Mouse (Mus musculus) 3134 (cell line): ENCODE measurements around the gene Ankrd13b.
"Not testable (repeated sequence)": the region's sequence is repeated elsewhere in the genome, so short reads cannot be mapped to it uniquely, and the experiment has no call there.

Experiments used
- DNase-seq: peaks from one replicate; pipeline ENCODE4 v3.0.0-alpha.2; 2011; ENCODE audit warnings: low spot score; ENCODE audit not compliant: insufficient read length; ENCODE audit errors: extremely low read depth

Ankrd13b gene

GRCm38 (mm10) chr11:77489591-77490235 lies at the start of gene Ankrd13b:
TSS of gene Ankrd13b (minus strand) at chr11:77489678.
- peak; percentile 61 for DNase-seq

- DNase-seq: no peak
Observed at GRCm38 (mm10) chr11:77532202-77532846, 42.8 kb upstream of the Ankrd13b start.

- DNase-seq: no peak
Observed at GRCm38 (mm10) chr11:77530862-77531261, 41.4 kb upstream of the Ankrd13b start.

- no peak for DNase-seq
Observed at GRCm38 (mm10) chr11:77529644-77530043, 40.2 kb upstream of the Ankrd13b start.

DNA sequence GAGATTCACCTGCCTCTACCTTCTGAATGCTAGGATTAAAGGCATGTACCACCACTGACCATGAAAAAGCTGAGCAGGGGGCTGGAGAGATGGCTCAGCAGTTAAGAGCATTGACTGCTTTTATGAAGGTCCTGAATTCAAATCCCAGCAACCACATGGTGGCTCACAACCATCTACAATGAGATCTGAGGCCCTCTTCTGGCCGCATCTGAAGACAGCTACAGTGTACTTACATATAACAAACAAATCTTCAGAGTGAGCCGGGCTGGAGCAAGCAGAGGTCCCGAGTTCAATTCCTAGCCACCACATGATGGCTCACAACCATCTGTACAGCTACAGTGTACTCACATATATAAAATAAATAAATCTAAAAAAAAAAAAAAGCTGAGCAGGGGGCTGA lies 38.9 kb upstream of the Ankrd13b start:
- not testable (repeated sequence) for DNase-seq

GRCm38 (mm10) chr11:77525804-77526486 lies 36.5 kb upstream of the Ankrd13b start:
- no peak for DNase-seq

GRCm38 (mm10) chr11:77520601-77521529 lies 31.4 kb upstream of the Ankrd13b start:
- DNase-seq: no peak

DNA sequence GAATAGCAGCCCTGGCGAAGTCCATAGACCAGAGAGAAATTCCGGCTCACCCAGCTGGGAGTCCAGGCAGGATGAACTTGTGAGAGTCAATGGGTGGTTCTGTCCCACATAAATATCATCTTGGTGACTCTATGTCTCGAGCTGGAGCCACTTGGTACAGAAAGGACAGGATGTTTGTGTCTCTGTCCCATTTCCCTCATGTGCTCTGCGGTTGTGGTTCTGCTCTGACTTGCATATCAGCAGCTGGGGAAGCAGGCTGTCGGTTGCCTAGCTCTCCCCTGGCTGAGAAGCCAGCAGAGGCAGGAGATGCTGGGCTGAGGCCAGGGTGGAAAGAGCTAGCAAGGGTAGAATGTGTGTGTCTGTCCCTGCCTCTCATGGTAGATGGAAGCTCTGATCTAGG lies 29.6 kb upstream of the Ankrd13b start, which contains the start of gene Gm10392:
Gm10392 (minus strand) TSS at position 156 of the 400 bp plus-strand sequence.
- no peak for DNase-seq

DNA sequence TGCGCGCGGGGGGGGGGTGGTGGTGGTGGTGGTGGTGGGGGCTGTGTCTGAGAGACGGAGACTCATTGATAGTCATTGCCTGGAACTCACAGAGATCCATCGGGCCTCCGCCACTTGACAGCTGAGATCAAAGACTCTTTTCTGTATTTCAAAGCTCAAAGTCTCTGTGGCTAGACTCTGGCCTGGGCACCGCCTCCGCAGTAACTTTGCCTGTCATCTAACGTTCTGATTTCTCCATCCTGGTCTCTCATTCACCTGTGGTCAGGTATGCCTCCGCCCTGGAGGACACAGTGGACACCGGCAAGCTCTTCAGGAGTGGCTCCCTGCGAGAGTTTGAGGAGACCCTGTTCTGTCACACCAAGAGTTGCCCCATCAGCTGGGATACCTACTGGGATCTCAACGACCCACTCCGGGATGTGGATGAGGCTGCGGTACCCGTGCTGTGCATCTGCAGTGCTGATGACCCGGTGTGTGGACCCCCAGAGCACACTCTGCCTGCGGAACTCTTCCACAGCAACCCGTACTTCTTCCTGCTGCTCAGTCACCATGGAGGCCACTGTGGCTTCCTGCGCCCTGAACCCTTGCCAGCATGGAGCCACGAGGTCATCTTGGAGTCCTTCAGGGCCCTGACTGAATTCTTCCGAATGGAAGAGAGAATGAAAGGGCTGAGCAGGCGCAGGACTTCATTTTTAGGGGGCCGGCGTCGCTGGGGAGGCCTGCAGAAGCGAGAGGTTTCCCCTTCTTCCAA lies 28.7 kb upstream of the Ankrd13b start:
- DNase-seq: no peak

DNA sequence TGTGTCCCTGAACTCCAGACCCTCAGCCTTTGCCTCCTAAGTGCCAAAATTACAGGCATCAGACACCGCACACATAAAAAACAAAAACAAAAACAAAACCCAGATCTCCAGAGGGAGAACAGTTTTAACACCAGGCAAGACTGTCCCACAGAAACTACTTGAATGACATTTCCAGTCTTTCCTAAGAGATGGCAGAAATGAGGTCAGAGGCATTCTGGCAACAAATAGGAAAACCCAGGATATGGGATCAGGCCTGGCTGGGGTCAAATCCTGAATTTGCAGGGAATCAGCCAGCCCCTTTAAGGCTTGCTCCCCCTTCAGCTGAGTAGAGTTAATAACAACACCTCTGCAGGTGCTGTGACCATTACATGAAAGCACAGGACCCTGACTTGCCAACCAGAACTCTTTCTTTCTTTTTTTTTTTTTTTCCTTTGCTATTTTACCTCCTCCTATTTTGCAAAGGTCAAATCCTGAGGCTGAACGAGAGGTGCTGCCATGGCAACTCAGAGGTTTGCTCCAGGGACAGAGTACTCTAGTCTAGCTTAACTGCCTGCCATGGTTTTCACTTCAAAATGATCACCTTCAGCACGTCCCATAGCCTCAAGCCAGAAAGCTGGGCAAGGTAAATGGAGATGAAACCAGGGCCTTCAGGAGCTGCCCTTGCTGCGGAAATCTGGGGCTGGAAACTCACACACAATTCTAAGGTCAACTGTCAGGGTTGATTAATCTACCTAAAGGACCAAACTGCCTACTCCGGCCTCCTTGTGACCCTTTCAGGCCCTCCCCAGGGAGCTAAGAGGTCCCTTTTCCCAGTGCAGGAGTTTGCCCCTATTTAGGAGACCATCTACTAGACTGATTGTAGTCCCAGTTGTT lies 27.3 kb upstream of the Ankrd13b start:
- DNase-seq: no peak

GRCm38 (mm10) chr11:77515637-77516552 lies 26.4 kb upstream of the Ankrd13b start, which contains the start of gene Trp53i13:
TSS of gene Trp53i13 (minus strand) at chr11:77515980.
- no peak for DNase-seq

DNA sequence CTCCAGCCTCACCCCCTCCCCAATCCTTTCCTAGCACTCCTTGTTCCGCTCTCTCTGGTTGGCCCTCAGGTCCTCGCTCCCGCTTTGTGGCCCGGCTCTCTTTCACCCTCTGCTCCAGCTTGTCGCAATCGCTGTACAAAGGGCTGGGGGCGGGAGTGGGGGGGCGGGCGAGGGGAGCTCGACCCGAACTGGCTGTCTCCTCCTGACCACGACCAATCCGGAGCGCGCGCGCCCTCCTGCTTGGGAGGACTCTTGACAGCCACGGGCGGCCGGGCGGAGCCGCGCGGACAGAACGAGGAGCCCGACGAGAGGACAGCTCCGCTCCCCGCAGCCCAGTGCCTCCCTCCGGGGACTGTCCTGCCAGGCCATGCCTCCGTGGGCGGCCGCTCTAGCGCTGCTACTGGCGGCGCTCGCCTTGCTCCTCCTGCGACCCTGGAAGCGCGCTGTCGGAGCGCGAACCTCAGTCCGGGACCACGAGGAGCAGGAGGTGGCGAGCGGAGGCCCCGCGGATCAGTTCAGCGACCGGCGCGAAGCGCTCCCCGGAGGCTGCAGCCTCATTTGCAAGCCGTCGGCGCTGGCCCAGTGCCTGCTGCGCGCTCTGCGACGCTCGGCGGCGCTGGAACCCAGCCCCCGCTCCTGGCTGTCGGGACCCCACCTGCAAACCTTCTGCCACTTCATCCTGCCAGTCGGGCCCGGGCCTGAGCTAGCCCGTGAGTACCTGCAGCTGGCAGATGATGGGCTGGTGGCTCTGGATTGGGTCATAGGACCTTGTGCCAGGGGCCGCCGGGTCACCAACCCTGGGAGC lies 25.6 kb upstream of the Ankrd13b start, which contains the start of gene Abhd15:
Abhd15 (plus strand) TSS at position 290 of the 805 bp plus-strand sequence.
- peak; percentile 79 for DNase-seq

GRCm38 (mm10) chr11:77514281-77514831 lies 24.9 kb upstream of the Ankrd13b start:
- peak; percentile 48 for DNase-seq

DNA sequence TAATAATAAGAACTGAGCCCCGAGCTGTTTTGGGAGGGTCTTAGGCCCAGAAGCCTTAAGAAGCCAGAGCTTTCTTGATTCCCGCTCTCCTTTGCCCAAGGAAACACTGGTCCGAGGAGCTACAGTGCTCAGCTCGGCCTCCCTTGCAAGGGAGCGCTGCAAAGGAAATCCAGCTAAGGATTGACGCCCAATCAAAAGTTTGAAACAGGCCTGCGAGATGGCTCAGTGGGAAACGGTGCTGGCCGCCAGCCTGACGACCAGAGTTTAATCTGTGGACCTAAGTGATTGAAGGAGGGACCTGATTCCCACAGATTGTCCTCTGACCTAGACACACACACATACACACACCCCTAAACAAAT lies 24.3 kb upstream of the Ankrd13b start:
- no peak for DNase-seq

DNA sequence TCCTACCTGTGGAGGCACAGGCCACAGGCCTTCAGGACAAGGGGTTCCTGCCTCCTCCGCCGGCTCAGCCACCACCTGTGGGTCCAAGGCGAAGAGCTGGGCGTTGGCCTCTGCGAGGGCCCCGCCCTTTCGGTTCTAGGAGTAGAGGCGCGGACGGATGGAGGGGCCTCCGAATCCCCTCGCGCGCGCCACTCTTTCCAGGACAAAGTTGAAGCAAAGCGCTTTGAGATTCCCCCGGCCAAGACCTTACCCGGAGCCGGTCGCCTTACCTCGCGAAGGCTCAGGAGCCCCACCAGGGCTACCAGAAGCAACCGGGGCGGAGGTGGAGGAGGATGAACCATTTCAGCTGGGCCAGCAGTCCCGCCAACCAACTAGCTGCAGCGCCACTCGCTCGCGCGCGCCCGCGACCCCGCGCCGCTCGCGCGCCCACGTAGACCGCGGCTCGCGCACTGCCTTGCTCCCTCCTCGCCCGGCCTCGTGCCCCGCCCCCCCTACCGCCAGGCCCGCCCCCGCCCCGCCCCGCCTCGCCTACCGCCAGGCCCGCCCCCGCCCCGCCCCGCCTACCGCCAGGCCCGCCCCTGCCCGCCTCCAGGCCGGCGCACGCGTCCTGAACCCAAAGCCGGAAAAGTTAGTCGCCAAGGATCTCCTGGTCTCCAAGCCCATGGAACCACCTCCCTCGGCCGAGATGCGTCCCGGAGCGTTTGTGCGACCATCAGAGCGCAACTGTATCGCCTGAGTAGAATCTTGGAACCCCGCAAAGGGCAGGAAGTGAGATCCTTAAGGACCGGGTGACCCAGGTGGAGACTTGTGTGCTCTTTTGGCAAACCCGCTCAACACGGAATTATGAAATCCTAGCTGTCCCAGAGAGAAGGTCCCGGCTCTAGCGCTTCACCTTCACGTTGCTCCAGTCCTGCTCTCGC lies 23.7 kb upstream of the Ankrd13b start:
- peak; percentile 97 for DNase-seq

GRCm38 (mm10) chr11:77511336-77511735 lies 21.9 kb upstream of the Ankrd13b start:
- DNase-seq: no peak
